ENCODE assay signal across 7 mouse cellular contexts in the genomic region with DNA sequence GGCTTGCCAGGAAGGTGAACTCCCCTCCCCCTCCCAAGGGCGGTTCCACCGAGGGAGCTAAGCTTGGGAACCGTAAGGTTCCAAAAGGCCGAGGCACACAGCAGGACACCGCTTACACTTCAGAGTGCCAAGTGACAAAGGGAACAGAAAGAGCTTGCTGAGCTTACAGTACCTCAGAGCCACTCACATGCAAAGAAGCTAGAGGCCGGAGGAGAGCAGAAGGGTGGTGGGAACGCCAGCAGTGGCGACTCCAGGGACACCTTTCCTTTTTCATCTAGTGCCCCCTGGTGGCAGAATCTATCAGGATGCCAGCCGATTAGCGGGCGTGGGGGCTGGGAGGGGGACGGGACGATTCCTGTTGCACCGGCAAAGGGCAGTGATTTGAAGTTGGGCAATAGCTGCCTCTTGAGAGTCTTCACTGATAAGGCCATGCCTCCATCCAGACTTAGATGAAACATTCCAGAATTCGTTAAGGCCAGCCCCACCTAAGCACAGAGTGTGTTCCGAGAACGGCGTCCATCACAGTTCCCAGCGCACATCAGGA. TPM values are rescaled to one million over a fixed set of nuclear protein-coding genes. Genes with fewer than 3 reads are reported as not detected.
DNase-seq lines count a peak whose midpoint lies in the region; ATAC-seq lines count a peak whose summit lies in the region.

No protein-coding gene starts in this region.

- WGBS in forebrain, embryonic 11.5 days = under 1% methylated on average over 19 of the region's 19 CpGs

- H3K9me3 ChIP-seq in forebrain, embryonic 11.5 days (ENCODE audit: control insufficient read depth, low read length) = no peaks in the 10 kb centered on the region

- H3K9ac ChIP-seq in forebrain, embryonic 11.5 days (ENCODE audit: low read length) = peak overlapping the region; percentile 48

- H3K27ac ChIP-seq in forebrain, embryonic 11.5 days (ENCODE audit: low read depth, low read length) = peak overlapping the region; percentile 95

- no peaks in the 10 kb centered on the region for H3K27me3 ChIP-seq in forebrain, embryonic 11.5 days (ENCODE audit: control insufficient read depth, insufficient read depth, low read length)

- H3K4me1 ChIP-seq in forebrain, embryonic 11.5 days (replicated peaks; ENCODE audit: control insufficient read depth, insufficient read depth, low read length) = peaks cover 44% of the 10 kb centered on the region

- peak; percentile 97 for DNase-seq in ZHBTc4 (ENCODE audit: low read depth, low spot score)
- DNase-seq in c-Kit-positive CD71-positive TER-119-negative erythroid progenitor cells, embryonic 14.5 days (ENCODE audit: low read depth) = peak; percentile 13
- DNase-seq in forebrain, embryonic 11.5 days (ENCODE audit: low spot score) = peak; percentile 92
- peak; percentile 91 for DNase-seq in heart, postnatal 4 days
- DNase-seq in layer of hippocampus, postnatal 25 days (ENCODE audit: extremely low spot score in 1 of 2, low spot score in 1 of 2) = peak; percentile 77 to 93
- peak; percentile 92 for DNase-seq in lung, postnatal 36 days
- peak; percentile 72 for DNase-seq in right cerebral cortex, postnatal 25 days

- peak overlapping the region; percentile 24 for H3K4me3 ChIP-seq in forebrain, embryonic 11.5 days (ENCODE audit: low read depth, low read length)

- ATAC-seq in forebrain, embryonic 11.5 days (replicated peaks; ENCODE audit: low FRiP score) = peak; percentile 76

- H3K4me2 ChIP-seq in forebrain, embryonic 11.5 days (ENCODE audit: low read depth, low read length, severe bottlenecking) = peak overlapping the region; percentile 63

- H3K36me3 ChIP-seq in forebrain, embryonic 11.5 days (ENCODE audit: control insufficient read depth, insufficient read depth, low read length) = no peaks in the 10 kb centered on the region

RNA-seq across cellular contexts. Expression of a gene that starts 24.3 kb away (rescaled TPM):
- 37.0 and 40.5 TPM in 2 replicates for polyA plus RNA-seq in forebrain, embryonic 11.5 days (2014; fragmentation: Nextera tagmentation; extraction: Ambion mirVana)
- 10 to 100 TPM; 36.1 to 38.8 TPM for total RNA-seq in heart, postnatal 4 days (2021)
- total RNA-seq in layer of hippocampus, postnatal 25 days (2021) = 10 to 100 TPM; 50.7 to 62.6 TPM

Comparison
In these comparisons a context has a peak if more than half of its experiments do, and no peak if none do; other contexts are left out.
1. Peak in every context shown above with its lines: DNase-seq, ATAC-seq, H3K4me3 ChIP-seq and H3K27ac ChIP-seq.
2. DNase-seq: peak in every context shown above with its lines; median percentile 97 in ZHBTc4; 92 in forebrain, embryonic 11.5 days; 92 in lung, postnatal 36 days; 91 in heart, postnatal 4 days; 85 in layer of hippocampus, postnatal 25 days; 72 in right cerebral cortex, postnatal 25 days; 13 in c-Kit-positive CD71-positive TER-119-negative erythroid progenitor cells, embryonic 14.5 days.